Mouse (Mus musculus) kidney, adult 18-20 months (tissue): ENCODE measurements at regions not wholly inside any gene's neighbourhood (a gene's known extent, or its start where the extent isn't known, plus 50 kb on each side); places are given as distances from the start of the nearest gene placed in this dataset.

ENCODE experiments used
- DNase-seq: peaks from one replicate; pipeline ENCODE4 v3.0.0; 2021

DNA sequence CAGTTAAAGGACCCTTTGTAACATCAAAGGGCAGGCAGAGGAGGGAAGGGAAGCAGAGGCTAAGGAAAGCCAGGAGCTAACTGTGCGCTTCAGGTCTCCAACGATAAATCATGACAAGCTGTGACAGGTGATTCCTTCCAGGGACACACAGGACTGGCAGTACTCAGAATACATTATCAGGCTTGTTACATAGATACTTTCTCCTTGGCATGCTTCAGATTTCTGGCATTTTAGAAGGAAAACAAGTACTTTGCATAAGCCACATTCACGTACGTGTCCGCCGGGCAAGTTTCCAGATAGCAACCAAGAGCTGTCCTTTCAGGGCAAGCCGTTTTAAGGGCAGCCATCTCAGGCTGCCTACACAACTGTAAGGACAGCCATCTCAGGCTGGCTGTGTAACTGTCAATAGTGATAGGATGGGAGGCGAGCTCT is 56.9 kb upstream of the Tgm3 start:
- DNase-seq, result no peak

DNA sequence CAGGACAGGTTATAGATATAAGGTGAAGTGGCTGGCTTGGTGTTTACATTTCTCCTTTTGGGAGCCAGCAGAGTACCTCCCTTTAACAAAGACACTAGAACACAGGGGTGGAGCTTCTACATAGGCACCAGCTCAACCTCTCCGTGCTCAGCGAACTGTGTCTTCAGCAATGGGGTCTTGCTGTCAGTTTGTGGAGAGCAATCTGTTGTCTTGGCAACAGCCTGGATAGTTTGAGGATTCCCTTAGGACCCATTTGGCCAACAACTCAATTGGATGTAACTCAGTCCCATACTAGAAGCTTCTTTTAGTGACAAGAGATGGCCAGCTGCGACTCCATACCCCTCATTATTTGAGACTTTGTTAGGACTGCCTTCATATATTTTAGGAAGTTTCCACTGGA is 54.0 kb upstream of the Tgm3 start:
- no peak for DNase-seq

DNA sequence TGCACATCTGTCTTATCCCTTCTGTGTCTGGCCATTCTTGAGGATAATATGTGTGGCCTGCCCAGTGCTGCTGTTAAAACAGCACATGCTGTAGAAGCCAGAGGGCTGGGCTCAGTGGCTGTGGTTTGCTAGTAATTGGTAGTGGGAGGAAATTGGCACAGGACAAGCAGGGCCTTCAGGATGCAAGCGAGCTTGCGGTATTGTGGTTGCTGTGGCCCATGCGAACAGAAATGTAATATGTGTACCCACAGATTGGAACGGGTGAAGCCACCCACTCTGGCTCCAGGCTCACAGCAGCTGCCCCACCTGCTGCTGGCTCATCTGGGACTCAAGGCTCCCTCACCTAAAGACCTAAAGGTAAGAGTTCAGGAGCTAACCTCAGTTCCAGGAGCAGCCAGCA is 51.8 kb upstream of the Tgm3 start:
- no peak for DNase-seq

DNA sequence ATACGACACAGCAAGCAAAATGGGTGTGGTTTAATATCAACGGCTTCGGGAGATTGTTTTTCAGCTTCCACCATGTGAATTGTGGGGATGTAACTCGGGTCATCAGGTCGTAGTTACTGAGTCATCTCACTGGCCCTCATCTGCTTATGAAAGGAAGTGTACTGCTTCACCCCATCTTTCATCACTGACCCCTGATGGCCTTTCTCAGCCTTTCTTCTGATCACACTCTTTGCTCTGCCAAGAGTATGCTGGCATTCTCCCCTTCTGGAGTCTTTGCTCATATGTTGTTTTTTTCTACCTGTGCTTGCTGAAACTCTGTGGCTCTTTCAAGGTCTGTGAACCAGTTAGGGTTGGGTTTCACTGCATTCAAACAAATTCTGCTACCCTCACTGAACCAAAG is 50.6 kb upstream of the Tgm3 start:
- no peak for DNase-seq
